In genomic region chr16:30278406-30278805, GRCm38 (mm10) we compare ENCODE assay signal across 27 mouse cellular contexts. TPM values are rescaled to one million over a fixed set of nuclear protein-coding genes. Genes with fewer than 3 reads are reported as not detected.
DNase-seq lines count a peak whose midpoint lies in the region; ATAC-seq and TF ChIP-seq lines count a peak whose summit lies in the region.
"Had no signal": no experiment of that assay in that cellular context is flagged by ENCODE, and none has a peak within 500 bp of the region (broad histone marks: within the 10 kb centered on the region; RNA-seq: fewer than 3 reads in every experiment).

No protein-coding gene starts in this region.

- no peaks in the 10 kb centered on the region for H3K36me3 ChIP-seq in intestine, postnatal 0 days (ENCODE audit: control insufficient read depth, insufficient read depth)
- H3K36me3 ChIP-seq: embryonic facial prominence, embryonic 12.5 days; embryonic facial prominence, embryonic 15.5 days; G1E; hindbrain, embryonic 12.5 days; hindbrain, embryonic 15.5 days had no signal

- H3K4me1 ChIP-seq in intestine, postnatal 0 days (replicated peaks; ENCODE audit: control insufficient read depth, insufficient read depth, low read length) = no peaks in the 10 kb centered on the region

- intact Hi-C loops in left cerebral cortex, postnatal 4 days (cut with DNase I) = no loop called here

- H3K4me2 ChIP-seq in intestine, postnatal 0 days (replicated peaks; ENCODE audit: low read depth) = no peak overlapping the region
- H3K4me2 ChIP-seq: embryonic facial prominence, embryonic 12.5 days; embryonic facial prominence, embryonic 15.5 days; heart, embryonic 11.5 days; hindbrain, embryonic 12.5 days; hindbrain, embryonic 15.5 days had no signal

- DNase-seq in adrenal gland, postnatal 14 days = peak; percentile 29
- no peak for DNase-seq in adrenal gland, adult 8-10 months
- DNase-seq in left cerebral cortex, postnatal 4 days = peak; percentile 38
- no peak for DNase-seq in left cerebral cortex, adult 11 months (ENCODE audit: low spot score)
- peak; percentile 34 for DNase-seq in thymus, postnatal 4 days
- DNase-seq in thymus, postnatal 10 days (ENCODE audit: low spot score in 2 of 2) = no peak
- DNase-seq: B cell, adult 2 months; cerebellum, adult 18-20 months; cerebellum, adult 9-11 months; forebrain, postnatal 0 days; gastrocnemius, adult 2 months; gastrocnemius, postnatal 14 days; heart, adult 11 months had no signal

- H3K27me3 ChIP-seq in intestine, postnatal 0 days (replicated peaks; ENCODE audit: control insufficient read depth, insufficient read depth, low read length) = peaks cover 11% of the 10 kb centered on the region; the same call in 1 of the 2 replicates

- ATAC-seq in intestine, postnatal 0 days = no peak
- ATAC-seq: forebrain, embryonic 14.5 days; forebrain, postnatal 0 days; Patski had no signal

- no peak overlapping the region for H3K27ac ChIP-seq in intestine, postnatal 0 days (ENCODE audit: low read depth, low read length)
- H3K27ac ChIP-seq: embryonic facial prominence, embryonic 12.5 days; embryonic facial prominence, embryonic 15.5 days; gastrocnemius, adult 2 months; hindbrain, embryonic 12.5 days; hindbrain, embryonic 15.5 days had no signal

- H3K9me3 ChIP-seq in intestine, postnatal 0 days (ENCODE audit: control insufficient read depth) = no peaks in the 10 kb centered on the region
- H3K9me3 ChIP-seq: embryonic facial prominence, embryonic 12.5 days; embryonic facial prominence, embryonic 15.5 days; G1E; hindbrain, embryonic 12.5 days; hindbrain, embryonic 15.5 days had no signal

- WGBS in intestine, postnatal 0 days = 70% methylated on average over 11 of the region's 11 CpGs

- H3K9ac ChIP-seq in intestine, postnatal 0 days (ENCODE audit: low read depth, low read length) = no peak overlapping the region
- H3K9ac ChIP-seq: embryonic facial prominence, embryonic 12.5 days; embryonic facial prominence, embryonic 15.5 days; forebrain, postnatal 0 days; hindbrain, embryonic 12.5 days; hindbrain, embryonic 15.5 days had no signal

- TF ChIP-seq CTCF in intestine, postnatal 0 days (IDR thresholded peaks at IDR 0.05; ENCODE audit: low read depth) = no peak

- no peak overlapping the region for H3K4me3 ChIP-seq in intestine, postnatal 0 days (ENCODE audit: low read depth, low read length)
- H3K4me3 ChIP-seq: embryonic facial prominence, embryonic 12.5 days; embryonic facial prominence, embryonic 15.5 days; gastrocnemius, adult 2 months; hindbrain, embryonic 12.5 days; hindbrain, embryonic 15.5 days had no signal

RNA-seq across cellular contexts. Expression of gene Lrrc15, which starts 4.7 kb away (rescaled TPM):
- 0.15 TPM in 2 replicates for total RNA-seq in adrenal gland, postnatal 14 days (2021)
- under 1 TPM in 3 of 4 experiments, not detected in 1; 0.03 to 0.15 (median 0.11) TPM for total RNA-seq in adrenal gland, adult 8-10 months (2022)
- under 1 TPM in 1 of 2 experiments, not detected in 1; 0.12 TPM for total RNA-seq in left cerebral cortex, postnatal 4 days (2021)
- 0.30 and 0.34 TPM in 2 replicates for polyA plus RNA-seq in intestine, postnatal 0 days (2015; fragmentation: Nextera tagmentation; extraction: Ambion mirVana)
- total RNA-seq: CH12.LX; hematopoietic stem cell, adult 5-6 weeks had no signal
- polyA plus RNA-seq: frontal cortex, adult 2 months; G1E; Patski had no signal

RNA-seq across cellular contexts. Expression of gene Cpn2, which starts 11.1 kb away (rescaled TPM):
- total RNA-seq in adrenal gland, postnatal 14 days (2021) = 7.5 and 28.6 TPM in 2 replicates
- under 1 TPM; 0.12 to 0.91 (median 0.74) TPM for total RNA-seq in adrenal gland, adult 8-10 months (2022)
- total RNA-seq in left cerebral cortex, postnatal 4 days (2021) = not detected
- polyA plus RNA-seq in intestine, postnatal 0 days (2015; fragmentation: Nextera tagmentation; extraction: Ambion mirVana) = 0.08 and 0.09 TPM in 2 replicates
- total RNA-seq: CH12.LX; forebrain, postnatal 0 days; gastrocnemius, adult 2 months; gastrocnemius, postnatal 14 days; hematopoietic stem cell, adult 5-6 weeks had no signal
- polyA plus RNA-seq: embryonic facial prominence, embryonic 12.5 days; embryonic facial prominence, embryonic 15.5 days; forebrain, embryonic 11.5 days; forebrain, embryonic 14.5 days; forebrain, postnatal 0 days; frontal cortex, adult 2 months; G1E; heart, embryonic 11.5 days; heart, embryonic 14.5 days; hindbrain, embryonic 12.5 days; hindbrain, embryonic 15.5 days; Patski had no signal

RNA-seq across cellular contexts. Expression of gene Gp5, which starts 32.2 kb away (rescaled TPM):
- total RNA-seq in adrenal gland, postnatal 14 days (2021) = 0.64 and 0.78 TPM in 2 replicates
- under 1 TPM in 2 of 4 experiments, not detected in 2; 0.15 to 0.27 TPM for total RNA-seq in adrenal gland, adult 8-10 months (2022)
- under 1 TPM; 0.30 to 0.62 TPM for total RNA-seq in left cerebral cortex, postnatal 4 days (2021)
- polyA plus RNA-seq in intestine, postnatal 0 days (2015; fragmentation: Nextera tagmentation; extraction: Ambion mirVana) = 0.13 TPM in 2 replicates
- total RNA-seq: gastrocnemius, adult 2 months had no signal

Comparison
In these comparisons a context has a peak if more than half of its experiments do, and no peak if none do; other contexts are left out.
1. DNase-seq: peak in adrenal gland, postnatal 14 days (single experiment), left cerebral cortex, postnatal 4 days (single experiment) and thymus, postnatal 4 days (single experiment); none in adrenal gland, adult 8-10 months (single experiment), left cerebral cortex, adult 11 months (single experiment) and thymus, postnatal 10 days (0 of 2).